Mouse (Mus musculus): ENCODE measurements around the gene Dock7. TPM values are rescaled to one million over a fixed set of nuclear protein-coding genes. Genes with fewer than 3 reads are reported as not detected.

The Dock7 gene
- polyA plus RNA-seq, 1 experiment = 125 TPM

GRCm38 (mm10) chr4:99091777-99092176 is 28.9 kb downstream of the Dock7 start:
- peaks cover 10% of the 10 kb centered on the region for H3K4me1 ChIP-seq (ENCODE audit: control insufficient read depth, insufficient read depth, low read length)
- H3K4me3 ChIP-seq (ENCODE audit: insufficient read depth, low read length) = no peak overlapping the region
- TF ChIP-seq POLR2A (IDR thresholded peaks at IDR 0.05; ENCODE audit: low read depth, low read length) (no peak), CTCF (IDR thresholded peaks at IDR 0.05; ENCODE audit: borderline replicate concordance, insufficient read depth, low read length) (no peak)
- peak overlapping the region; percentile 78 for H3K27ac ChIP-seq (ENCODE audit: insufficient read depth, low read length)

GRCm38 (mm10) chr4:99091151-99091701 is 29.5 kb downstream of the Dock7 start:
- Histone ChIP-seq H3K4me3 (ENCODE audit: insufficient read depth, low read length) (no peak overlapping the region), H3K27ac (ENCODE audit: insufficient read depth, low read length) (peak overlapping the region; percentile 78), H3K4me1 (ENCODE audit: control insufficient read depth, insufficient read depth, low read length) (peaks cover 10% of the 10 kb centered on the region)
- TF ChIP-seq POLR2A (IDR thresholded peaks at IDR 0.05; ENCODE audit: low read depth, low read length) = no peak
- TF ChIP-seq CTCF (IDR thresholded peaks at IDR 0.05; ENCODE audit: borderline replicate concordance, insufficient read depth, low read length) = no peak

DNA sequence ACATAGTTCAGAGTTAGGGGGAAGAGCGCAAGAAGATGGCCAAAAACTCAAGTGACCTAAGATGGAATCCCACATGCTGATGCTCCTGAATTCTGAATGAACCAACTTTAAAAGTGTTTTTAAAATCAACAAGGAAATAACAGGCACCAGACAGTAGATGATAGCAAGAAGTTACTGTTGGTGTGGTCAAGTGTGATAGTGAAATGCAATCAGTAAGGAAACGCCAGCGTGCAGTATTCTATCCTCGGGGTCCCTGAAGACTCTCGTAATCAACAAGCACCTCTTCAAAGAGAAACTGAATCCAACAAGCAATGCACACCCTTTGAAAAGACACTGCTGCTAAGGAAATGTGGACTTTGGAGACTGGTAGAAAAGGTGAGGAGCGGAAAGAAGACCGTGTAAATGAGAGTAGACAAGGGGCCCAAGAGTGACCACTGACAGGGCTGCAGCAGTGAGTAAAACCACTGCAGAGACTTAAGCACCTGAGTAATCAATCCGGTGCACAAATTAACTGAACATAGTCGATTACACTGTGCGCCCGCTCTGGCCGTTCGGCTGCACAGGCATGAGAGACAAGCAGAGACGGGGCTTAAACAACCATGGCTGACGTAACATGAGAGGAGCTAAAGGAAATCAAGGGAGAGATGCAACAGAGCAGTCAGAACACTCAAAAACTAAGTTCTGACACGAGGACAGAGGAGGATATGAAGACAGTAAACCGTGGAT is 32.8 kb downstream of the Dock7 start:
- Histone ChIP-seq H3K4me1 (ENCODE audit: control insufficient read depth, insufficient read depth, low read length) (peaks cover 5% of the 10 kb centered on the region), H3K27ac (ENCODE audit: insufficient read depth, low read length) (no peak overlapping the region), H3K4me3 (ENCODE audit: insufficient read depth, low read length) (no peak overlapping the region)
- TF ChIP-seq CTCF (IDR thresholded peaks at IDR 0.05; ENCODE audit: borderline replicate concordance, insufficient read depth, low read length) (no peak), POLR2A (IDR thresholded peaks at IDR 0.05; ENCODE audit: low read depth, low read length) (no peak)

DNA sequence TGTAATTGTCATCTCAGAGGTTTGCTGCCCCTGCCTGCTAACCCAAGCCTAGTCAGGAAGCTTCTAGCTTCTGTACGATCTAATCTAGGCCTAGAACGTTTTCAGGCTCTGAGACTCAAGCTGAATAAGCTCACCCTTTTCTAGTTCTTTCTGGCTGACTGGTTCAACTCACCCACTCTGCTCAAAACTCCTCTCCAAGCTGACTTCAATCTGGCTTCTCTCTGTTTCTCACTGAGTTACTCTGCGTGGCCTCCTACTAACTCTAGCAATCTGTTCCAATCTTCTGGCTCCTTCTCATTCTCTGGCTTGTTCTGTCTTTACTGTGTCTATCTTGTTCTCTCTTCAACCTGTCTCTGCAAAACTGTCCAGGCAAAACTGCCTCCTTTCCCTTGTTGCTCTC is 36.9 kb downstream of the Dock7 start:
- Histone ChIP-seq H3K4me1 (ENCODE audit: control insufficient read depth, insufficient read depth, low read length) (no peaks in the 10 kb centered on the region), H3K27ac (ENCODE audit: insufficient read depth, low read length) (no peak overlapping the region), H3K4me3 (ENCODE audit: insufficient read depth, low read length) (no peak overlapping the region)
- TF ChIP-seq POLR2A (IDR thresholded peaks at IDR 0.05; ENCODE audit: low read depth, low read length) (no peak), CTCF (IDR thresholded peaks at IDR 0.05; ENCODE audit: borderline replicate concordance, insufficient read depth, low read length) (no peak)

DNA sequence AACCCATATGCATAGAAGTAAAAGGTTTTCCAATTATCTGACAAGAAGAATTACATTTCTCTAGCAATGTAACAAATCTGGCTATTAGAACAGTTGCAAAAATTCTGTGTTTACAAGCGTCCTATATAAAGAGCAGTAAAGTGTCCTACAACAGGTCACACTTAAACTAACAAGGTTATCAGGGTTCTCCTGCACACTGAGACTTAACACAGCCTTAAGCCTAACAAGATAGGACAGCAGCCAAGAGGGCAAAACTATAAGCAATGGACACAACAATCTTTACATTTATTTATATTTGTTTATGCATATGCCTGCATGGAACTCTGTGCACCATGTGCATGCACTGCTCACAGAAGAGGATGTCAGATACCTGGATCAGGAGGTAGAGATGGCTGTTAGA is 39.5 kb downstream of the Dock7 start:
- Histone ChIP-seq H3K27ac (ENCODE audit: insufficient read depth, low read length) (no peak overlapping the region), H3K4me3 (ENCODE audit: insufficient read depth, low read length) (no peak overlapping the region), H3K4me1 (ENCODE audit: control insufficient read depth, insufficient read depth, low read length) (no peaks in the 10 kb centered on the region)
- TF ChIP-seq POLR2A (IDR thresholded peaks at IDR 0.05; ENCODE audit: low read depth, low read length) (no peak), CTCF (IDR thresholded peaks at IDR 0.05; ENCODE audit: borderline replicate concordance, insufficient read depth, low read length) (no peak)

- no peaks in the 10 kb centered on the region for H3K4me1 ChIP-seq (ENCODE audit: control insufficient read depth, insufficient read depth, low read length)
- TF ChIP-seq POLR2A (IDR thresholded peaks at IDR 0.05; ENCODE audit: low read depth, low read length) (no peak), CTCF (IDR thresholded peaks at IDR 0.05; ENCODE audit: borderline replicate concordance, insufficient read depth, low read length) (no peak)
- H3K4me3 ChIP-seq (ENCODE audit: insufficient read depth, low read length) = no peak overlapping the region
- no peak overlapping the region for H3K27ac ChIP-seq (ENCODE audit: insufficient read depth, low read length)
Measured at GRCm38 (mm10) chr4:99078005-99078404, 42.7 kb downstream of the Dock7 start.

DNA sequence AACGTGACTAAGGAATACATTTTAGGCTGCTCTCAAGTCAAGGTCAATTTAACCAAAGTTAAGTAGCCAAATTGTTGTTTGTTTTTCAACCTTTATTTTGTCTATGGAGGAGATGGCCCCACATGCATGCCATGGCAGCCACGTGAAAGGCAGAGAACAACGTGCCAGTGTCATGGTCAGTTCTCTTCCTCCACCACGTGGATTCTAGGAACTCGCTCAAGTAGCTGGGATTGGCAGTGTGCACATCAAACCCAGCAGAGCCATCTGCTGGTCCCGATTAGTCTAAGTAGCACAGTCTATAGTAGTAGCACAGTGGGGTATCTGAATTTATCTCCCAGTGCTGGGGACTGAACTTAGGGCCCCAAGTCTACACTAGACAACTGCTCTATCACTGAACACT is 51.9 kb downstream of the Dock7 start:
- Histone ChIP-seq H3K4me1 (ENCODE audit: control insufficient read depth, insufficient read depth, low read length) (no peaks in the 10 kb centered on the region), H3K27ac (ENCODE audit: insufficient read depth, low read length) (no peak overlapping the region), H3K4me3 (ENCODE audit: insufficient read depth, low read length) (no peak overlapping the region)
- TF ChIP-seq CTCF (IDR thresholded peaks at IDR 0.05; ENCODE audit: borderline replicate concordance, insufficient read depth, low read length) (no peak), POLR2A (IDR thresholded peaks at IDR 0.05; ENCODE audit: low read depth, low read length) (no peak)

- TF ChIP-seq POLR2A (IDR thresholded peaks at IDR 0.05; ENCODE audit: low read depth, low read length) = no peak
- no peak for TF ChIP-seq CTCF (IDR thresholded peaks at IDR 0.05; ENCODE audit: borderline replicate concordance, insufficient read depth, low read length)
- Histone ChIP-seq H3K27ac (ENCODE audit: insufficient read depth, low read length) (no peak overlapping the region), H3K4me1 (ENCODE audit: control insufficient read depth, insufficient read depth, low read length) (no peaks in the 10 kb centered on the region), H3K4me3 (ENCODE audit: insufficient read depth, low read length) (no peak overlapping the region)
Measured at GRCm38 (mm10) chr4:99064524-99064923, 56.2 kb downstream of the Dock7 start.

DNA sequence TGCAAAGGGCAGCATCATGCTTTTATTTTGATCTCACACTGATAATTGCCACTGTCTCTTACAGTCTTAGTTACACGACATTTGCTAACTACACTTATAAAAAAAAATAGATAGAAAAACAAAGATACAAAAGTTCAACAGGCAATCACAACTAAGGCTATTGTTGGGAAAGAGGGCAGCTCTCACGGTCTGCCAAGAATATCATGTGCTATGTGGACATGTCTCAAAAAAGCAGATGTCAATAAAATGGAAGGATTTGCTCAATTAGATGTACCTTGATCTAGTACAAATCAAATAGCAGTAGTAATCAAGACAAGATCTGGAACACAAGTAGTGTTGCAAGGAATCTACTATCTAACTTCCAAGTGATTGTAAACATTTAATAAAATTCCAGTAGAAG is 72.1 kb downstream of the Dock7 start:
- H3K4me3 ChIP-seq (ENCODE audit: insufficient read depth, low read length) = no peak overlapping the region
- no peaks in the 10 kb centered on the region for H3K4me1 ChIP-seq (ENCODE audit: control insufficient read depth, insufficient read depth, low read length)
- TF ChIP-seq POLR2A (IDR thresholded peaks at IDR 0.05; ENCODE audit: low read depth, low read length) (no peak), CTCF (IDR thresholded peaks at IDR 0.05; ENCODE audit: borderline replicate concordance, insufficient read depth, low read length) (no peak)
- no peak overlapping the region for H3K27ac ChIP-seq (ENCODE audit: insufficient read depth, low read length)

GRCm38 (mm10) chr4:99046471-99046870 is 74.2 kb downstream of the Dock7 start:
- Histone ChIP-seq H3K27ac (ENCODE audit: insufficient read depth, low read length) (no peak overlapping the region), H3K4me3 (ENCODE audit: insufficient read depth, low read length) (no peak overlapping the region), H3K4me1 (ENCODE audit: control insufficient read depth, insufficient read depth, low read length) (no peaks in the 10 kb centered on the region)
- TF ChIP-seq CTCF (IDR thresholded peaks at IDR 0.05; ENCODE audit: borderline replicate concordance, insufficient read depth, low read length) = no peak
- no peak for TF ChIP-seq POLR2A (IDR thresholded peaks at IDR 0.05; ENCODE audit: low read depth, low read length)

All from embryonic fibroblast, embryonic 13.5 days (primary cell).